Mouse (Mus musculus) lung, embryonic 14.5 days (tissue): Measurements from ENCODE around the gene Gm38394. TPM values are rescaled to one million over a fixed set of nuclear protein-coding genes. Genes with fewer than 3 reads are reported as not detected.

ENCODE experiments used
- ATAC-seq: fragments of 200-750 bp; cut with Nextera tagmentation; 2 replicates; pipeline ENCODE4 v1.8.0; 2017; ENCODE audit warnings: mild to moderate bottlenecking, moderate TSS enrichment, moderate library complexity; ENCODE audit not compliant: insufficient read depth
- DNase-seq: peaks from one replicate; pipeline ENCODE4 v3.0.0-alpha.2; 2015
- H3K27ac ChIP-seq: fragments of 300-500 bp; sonication (generic); 2 replicates; pipeline ENCODE4 v1.5.1; 2014; ENCODE audit warnings: low read depth, mild to moderate bottlenecking, moderate library complexity
- H3K27me3 ChIP-seq: fragments of 300-500 bp; sonication (generic); 2 replicates; pipeline ENCODE4 v1.6.1; 2014; ENCODE audit warnings: low read length, control low read depth; ENCODE audit not compliant: insufficient read depth
- H3K36me3 ChIP-seq: fragments of 300-500 bp; sonication (generic); 2 replicates; pipeline ENCODE4 v1.6.1; 2014; ENCODE audit warnings: control low read depth; ENCODE audit not compliant: insufficient read depth
- H3K4me1 ChIP-seq: fragments of 300-500 bp; sonication (generic); 2 replicates; pipeline ENCODE4 v1.6.1; 2014; ENCODE audit warnings: antibody characterized with exemption, control low read depth; ENCODE audit not compliant: insufficient read depth
- H3K4me2 ChIP-seq: fragments of 300-500 bp; sonication (generic); 2 replicates; pipeline ENCODE4 v1.6.1; 2014; ENCODE audit warnings: mild to moderate bottlenecking
- H3K4me3 ChIP-seq: fragments of 300-500 bp; sonication (generic); 2 replicates; pipeline ENCODE4 v1.5.1; 2014; ENCODE audit warnings: low read depth, low read length
- H3K9ac ChIP-seq: fragments of 300-500 bp; sonication (generic); 2 replicates; pipeline ENCODE4 v1.6.1; 2014
- H3K9me3 ChIP-seq: fragments of 300-500 bp; sonication (generic); 2 replicates; pipeline ENCODE4 v1.6.1; 2016; ENCODE audit warnings: low read depth, low read length, control low read depth
- CTCF ChIP-seq: IDR thresholded peaks from 2 replicates; pipeline ENCODE4 v1.5.1; 2016; ENCODE audit warnings: antibody characterized with exemption, low read depth
- WGBS: fragments of 180-500 bp; shearing (Covaris S2); extraction: QIAGEN DNeasy Blood & Tissue Kit; methylation state at CpG from one replicate; pipeline ENCODE4 v1.1.7; 2014; 5-methylcytosine and 5-hydroxymethylcytosine counted together
- polyA plus RNA-seq: library from polyadenylated mRNA; unstranded; fragments of >200 nt; fragmentation: Nextera tagmentation; extraction: Ambion mirVana; gene quantifications from 2 replicates; pipeline ENCODE4 v1.2.1, GENCODE M21; 2014

The Gm38394 gene
- polyA plus RNA-seq, 1 experiment from 2014 or later = 11.9 TPM

- H3K27ac ChIP-seq = no peak overlapping the region
- H3K4me1 ChIP-seq = no peaks in the 10 kb centered on the region
- H3K4me2 ChIP-seq = no peak overlapping the region
- TF ChIP-seq CTCF = peak; percentile 42; the same call in 1 of the 2 replicates
- no peak overlapping the region for H3K4me3 ChIP-seq
- no peak overlapping the region for H3K9ac ChIP-seq
- no peaks in the 10 kb centered on the region for H3K9me3 ChIP-seq
- H3K36me3 ChIP-seq = no peaks in the 10 kb centered on the region
- no peaks in the 10 kb centered on the region for H3K27me3 ChIP-seq
- DNase-seq (peak; percentile 33), ATAC-seq (no peak)
- WGBS = 68% methylated on average over 6 of the region's 6 CpGs
These were observed 75.1 kb downstream of the Gm38394 start for GRCm38 (mm10) chr1:133585995-133586537.

- H3K4me3 ChIP-seq = no peak overlapping the region
- H3K27ac ChIP-seq = no peak overlapping the region
- no peaks in the 10 kb centered on the region for H3K36me3 ChIP-seq
- H3K27me3 ChIP-seq = no peaks in the 10 kb centered on the region
- no peak overlapping the region for H3K9ac ChIP-seq
- no peak for TF ChIP-seq CTCF
- peak; percentile 43 for DNase-seq
- H3K4me1 ChIP-seq = no peaks in the 10 kb centered on the region
- WGBS = 52% methylated on average over 11 of the region's 11 CpGs
- no peak for ATAC-seq
- H3K4me2 ChIP-seq = no peak overlapping the region
- peaks cover 1% of the 10 kb centered on the region for H3K9me3 ChIP-seq
These were observed 89.8 kb downstream of the Gm38394 start for GRCm38 (mm10) chr1:133571293-133571692.

Other genes starting within 250 kb of the Gm38394 start
- 7.8 and 9.4 TPM in 2 replicates for gene Sox13, start 236.9 kb downstream of the Gm38394 start, polyA plus RNA-seq
- gene Snrpe, start 51.0 kb downstream of the Gm38394 start, polyA plus RNA-seq = 817 and 867 TPM in 2 replicates
- not detected in 2 replicates for gene Zbed6, start 433 bp downstream of the Gm38394 start, polyA plus RNA-seq
- 0.18 and 0.25 TPM in 2 replicates for gene Lax1, start 28.8 kb upstream of the Gm38394 start, polyA plus RNA-seq
- gene Atp2b4, start 139.7 kb upstream of the Gm38394 start, polyA plus RNA-seq = 11.2 and 12.7 TPM in 2 replicates
- 0.62 and 1.0 TPM in 2 replicates for gene Optc, start 246.7 kb upstream of the Gm38394 start, polyA plus RNA-seq